Mouse (Mus musculus) heart, postnatal 0 days (tissue): ENCODE data around the gene Efemp2.

Experiments
- CTCF ChIP-seq: IDR thresholded peaks from 2 replicates; pipeline ENCODE4 v1.5.1; 2016; ENCODE audit warnings: antibody characterized with exemption, control low read depth, low read depth
- EP300 ChIP-seq: IDR thresholded peaks from 2 replicates; pipeline ENCODE4 v1.6.1; 2016; ENCODE audit warnings: antibody characterized with exemption, low read depth

- TF ChIP-seq EP300 (no peak), CTCF (no peak)
Measured at GRCm38 (mm10) chr19:5459019-5459418, 14.7 kb upstream of the Efemp2 start.
